ENCODE assay signal across 24 mouse cellular contexts in the genomic region with DNA sequence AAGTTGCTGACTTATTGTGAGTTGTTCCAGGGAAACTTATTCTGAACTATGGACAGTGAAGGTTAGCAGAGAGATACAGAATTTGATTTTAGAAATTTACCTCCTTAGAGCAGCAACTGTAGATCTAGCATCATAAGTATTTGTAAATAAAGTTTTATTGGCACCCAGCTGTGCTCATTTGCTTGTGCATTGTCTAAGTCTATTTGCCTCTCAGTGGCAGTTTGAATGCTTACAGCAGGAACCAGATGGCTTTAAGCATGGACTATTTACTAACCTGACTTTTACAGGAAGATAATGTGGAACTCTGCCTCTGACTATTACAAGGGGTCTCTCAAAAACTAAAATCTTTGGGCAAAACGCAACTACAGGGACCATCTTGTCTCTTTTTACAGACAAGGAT.
DNase-seq lines count a peak whose midpoint lies in the region; ATAC-seq and TF ChIP-seq lines count a peak whose summit lies in the region.
"Had no signal": no experiment of that assay in that cellular context is flagged by ENCODE, and none has a peak within 500 bp of the region (broad histone marks: within the 10 kb centered on the region; RNA-seq: fewer than 3 reads in every experiment).

No protein-coding gene starts in this region.

- no peak for ATAC-seq in hindbrain, embryonic 12.5 days (ENCODE audit: low FRiP score)
- no peak for ATAC-seq in midbrain, embryonic 16.5 days
- ATAC-seq: activated CD4-positive, CD25-positive, alpha-beta regulatory T cell, adult 4 months; CD4-positive, CD25-positive, alpha-beta regulatory T cell, adult 4 months; Patski had no signal

- H3K4me1 ChIP-seq in hindbrain, embryonic 12.5 days: peaks cover 16% of the 10 kb centered on the region
- H3K4me1 ChIP-seq in midbrain, embryonic 16.5 days (ENCODE audit: control insufficient read depth, insufficient read depth, low read length): no peaks in the 10 kb centered on the region

- no peaks in the 10 kb centered on the region for H3K36me3 ChIP-seq in hindbrain, embryonic 12.5 days
- no peaks in the 10 kb centered on the region for H3K36me3 ChIP-seq in midbrain, embryonic 16.5 days (ENCODE audit: control insufficient read depth, insufficient read depth, low read length)
- H3K36me3 ChIP-seq: G1E had no signal

- H3K4me2 ChIP-seq in hindbrain, embryonic 12.5 days (replicated peaks): no peak overlapping the region
- no peak overlapping the region for H3K4me2 ChIP-seq in midbrain, embryonic 16.5 days (ENCODE audit: low read length)

- H3K9me3 ChIP-seq in hindbrain, embryonic 12.5 days (replicated peaks): no peaks in the 10 kb centered on the region
- H3K9me3 ChIP-seq in midbrain, embryonic 16.5 days (replicated peaks; ENCODE audit: control insufficient read depth, low read length, poor library complexity, severe bottlenecking): no peaks in the 10 kb centered on the region
- H3K9me3 ChIP-seq: G1E had no signal

- no peak overlapping the region for H3K9ac ChIP-seq in hindbrain, embryonic 12.5 days
- H3K9ac ChIP-seq in midbrain, embryonic 16.5 days (ENCODE audit: low read depth, low read length): no peak overlapping the region

- DNase-seq in ES-CJ7 (ENCODE audit: low read depth, low spot score) (peak; percentile 73), R1 (ENCODE audit: low read depth, low spot score) (peak; percentile 88), ZHBTc4 (ENCODE audit: low read depth, low spot score) (peak; percentile 69)
- DNase-seq in left cerebral cortex, adult 2 months (ENCODE audit: extremely low spot score in 1 of 2, low spot score in 2 of 2): no peak
- DNase-seq: adrenal gland, adult 2 months; adrenal gland, adult 8-10 months; adrenal gland, postnatal 10 days; adrenal gland, postnatal 14 days; adrenal gland, postnatal 25 days; adrenal gland, postnatal 36 days; B cell, adult 2 months; cerebellum, adult 11 months; cerebellum, adult 11-12 months; cerebellum, adult 18-20 months; cerebellum, adult 2 months; cerebellum, adult 8-10 months; cerebellum, adult 9-10 months had no signal

- intact Hi-C loops in left cerebral cortex, adult 2 months (cut with DNase I): no loop called here

- H3K27ac ChIP-seq in left cerebral cortex, adult 2 months: no peak overlapping the region
- H3K27ac ChIP-seq in hindbrain, embryonic 12.5 days: no peak overlapping the region
- H3K27ac ChIP-seq in midbrain, embryonic 16.5 days (ENCODE audit: low read length): no peak overlapping the region

- TF ChIP-seq CTCF in left cerebral cortex, adult 2 months (IDR thresholded peaks at IDR 0.05): no peak

- H3K27me3 ChIP-seq in hindbrain, embryonic 12.5 days: no peaks in the 10 kb centered on the region
- H3K27me3 ChIP-seq in midbrain, embryonic 16.5 days (ENCODE audit: control insufficient read depth, insufficient read depth, low read depth, low read length): no peaks in the 10 kb centered on the region
- H3K27me3 ChIP-seq: CH12.LX, Patski had no signal

- H3K4me3 ChIP-seq in left cerebral cortex, adult 2 months: no peak overlapping the region
- no peak overlapping the region for H3K4me3 ChIP-seq in hindbrain, embryonic 12.5 days
- no peak overlapping the region for H3K4me3 ChIP-seq in midbrain, embryonic 16.5 days (ENCODE audit: low read depth, low read length)

- WGBS in hindbrain, embryonic 12.5 days: 90% methylated on average over 1 of the region's 1 CpGs
- 90% methylated on average over 1 of the region's 1 CpGs for WGBS in midbrain, embryonic 16.5 days

Comparison
In these comparisons a context has a peak if more than half of its experiments do, and no peak if none do; other contexts are left out.
1. DNase-seq: peak in ES-CJ7 (single experiment), R1 (single experiment) and ZHBTc4 (single experiment); none in left cerebral cortex, adult 2 months (0 of 2).